Mouse (Mus musculus): ENCODE data around the gene 9130023H24Rik. TPM values are rescaled to one million over a fixed set of nuclear protein-coding genes. Genes with fewer than 3 reads are reported as not detected.
A peak's percentile ranks its signal among the peaks of the same experiment; 100 is the strongest.

Gene 9130023H24Rik
- total RNA-seq, 2 experiments from 2014 or later: 1.6 to 1.7 TPM

DNA sequence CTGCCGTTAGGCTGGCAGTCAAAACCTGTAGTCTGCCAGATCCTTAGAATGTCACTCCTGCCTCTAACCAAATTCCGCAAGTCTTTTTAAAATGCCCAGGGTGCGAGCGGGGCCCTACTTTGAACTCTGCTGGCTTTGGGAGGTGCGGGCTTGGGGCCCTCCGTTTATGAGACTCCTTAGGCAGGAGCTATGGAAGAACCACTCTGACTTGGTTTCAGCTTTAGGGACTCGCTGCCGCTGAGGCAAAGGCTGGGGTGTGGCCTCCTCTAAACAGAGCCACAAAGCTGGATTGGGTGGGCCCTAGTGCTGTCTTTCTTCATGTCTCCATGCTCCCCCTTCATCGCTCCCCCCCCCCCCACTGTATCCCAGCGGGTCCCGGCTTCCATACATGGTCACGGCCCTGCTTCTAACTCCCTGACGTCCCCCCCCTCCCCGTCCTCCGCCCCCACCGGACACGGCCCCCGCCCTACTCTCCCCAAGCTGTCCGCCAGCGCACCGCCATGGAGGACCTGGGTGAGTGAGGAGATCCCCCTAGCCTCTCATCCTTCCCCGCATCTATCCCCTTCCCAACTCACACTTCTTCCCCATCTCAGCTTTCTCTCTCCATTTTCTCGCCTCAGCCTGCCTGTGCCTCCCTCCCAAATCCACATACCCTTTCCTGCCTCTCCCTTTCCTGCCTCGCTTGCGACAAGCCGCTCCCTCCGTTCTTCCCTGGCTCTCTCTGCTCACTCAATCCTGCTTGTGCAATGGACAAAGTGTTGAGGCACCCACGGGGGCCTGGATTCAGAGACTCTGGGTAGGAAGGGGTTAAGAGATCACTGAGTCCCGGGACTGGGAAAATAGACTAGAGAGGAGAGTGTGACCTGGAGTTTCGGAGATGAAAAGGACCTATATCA lies 8.9 kb upstream of the 9130023H24Rik start, which contains the start of gene Tgfb1i1:
TSS of gene Tgfb1i1 (plus strand) at position 317 of the 896 bp plus-strand sequence.
- peak; percentile 56 for DNase-seq (ENCODE audit: low spot score)

DNA sequence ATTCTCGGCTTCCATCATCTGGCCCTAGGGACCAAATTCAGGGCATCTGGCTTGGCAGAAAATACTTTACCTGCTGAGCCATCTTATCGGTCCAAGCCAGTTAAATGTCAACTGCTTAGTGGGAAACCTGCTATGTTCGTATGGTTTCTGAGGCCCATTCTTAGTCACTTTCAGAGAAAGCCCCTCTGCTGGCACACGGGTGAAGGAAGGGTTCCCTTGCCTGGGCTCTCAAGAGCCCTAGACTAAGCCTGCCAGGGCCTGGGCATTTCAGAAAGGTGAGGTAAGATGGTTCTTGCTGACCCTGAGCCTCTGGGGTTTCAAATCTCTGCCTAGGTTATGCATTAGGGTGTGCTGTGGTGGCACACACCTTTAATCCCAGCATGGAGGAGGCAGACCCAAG lies 7.7 kb upstream of the 9130023H24Rik start:
- DNase-seq (ENCODE audit: low spot score): no peak

DNA sequence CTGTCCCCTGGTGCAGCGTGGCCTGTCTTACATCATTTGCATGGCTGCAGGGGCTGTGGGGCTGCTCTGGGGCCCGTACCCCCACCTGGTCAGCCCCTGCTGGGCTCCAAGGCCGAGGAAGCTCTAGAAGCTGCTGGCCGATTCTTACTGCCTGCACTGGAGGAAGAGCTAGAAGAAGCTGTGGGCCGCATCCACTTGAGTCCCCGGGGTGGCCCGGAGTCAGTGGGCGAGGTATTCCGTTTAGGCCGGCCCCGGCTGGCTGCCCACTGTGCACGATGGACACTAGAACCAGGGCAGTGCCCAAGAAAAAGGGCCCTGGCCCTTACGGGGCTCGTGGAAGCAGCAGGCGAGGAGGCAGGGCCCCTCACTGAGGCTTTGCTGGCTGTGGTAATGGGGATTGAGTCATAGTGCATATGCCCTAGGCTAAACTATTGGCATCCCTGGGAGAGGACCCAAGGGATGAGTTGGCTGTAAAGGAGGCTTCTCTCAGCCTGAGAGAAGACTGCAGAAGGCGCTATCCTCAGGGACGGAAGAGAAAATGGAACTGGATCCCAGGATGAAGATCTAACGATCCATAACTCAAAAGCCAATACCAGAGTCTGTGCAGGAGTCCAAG lies 6.7 kb upstream of the 9130023H24Rik start:
- DNase-seq (ENCODE audit: low spot score): no peak

DNA sequence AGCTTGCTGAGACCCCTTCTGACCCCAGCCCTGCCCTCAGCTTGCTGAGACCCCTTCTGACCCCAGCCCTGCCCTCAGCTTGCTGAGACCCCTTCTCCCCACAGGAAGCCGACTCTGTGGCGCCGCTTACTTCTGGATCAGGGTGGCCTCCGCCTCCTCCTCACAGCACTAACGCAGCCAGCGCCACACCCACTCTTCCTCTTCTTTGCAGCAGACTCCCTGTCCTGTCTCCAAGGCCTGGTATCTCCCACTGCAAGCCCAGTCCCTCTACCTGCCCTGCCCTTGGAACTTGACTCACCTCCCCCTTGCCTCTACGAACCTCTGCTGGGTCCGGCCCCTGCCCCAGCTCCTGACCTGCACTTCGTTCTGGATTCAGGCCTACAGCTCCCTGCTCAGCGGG lies 6.1 kb upstream of the 9130023H24Rik start:
- no peak for DNase-seq (ENCODE audit: low spot score)

DNA sequence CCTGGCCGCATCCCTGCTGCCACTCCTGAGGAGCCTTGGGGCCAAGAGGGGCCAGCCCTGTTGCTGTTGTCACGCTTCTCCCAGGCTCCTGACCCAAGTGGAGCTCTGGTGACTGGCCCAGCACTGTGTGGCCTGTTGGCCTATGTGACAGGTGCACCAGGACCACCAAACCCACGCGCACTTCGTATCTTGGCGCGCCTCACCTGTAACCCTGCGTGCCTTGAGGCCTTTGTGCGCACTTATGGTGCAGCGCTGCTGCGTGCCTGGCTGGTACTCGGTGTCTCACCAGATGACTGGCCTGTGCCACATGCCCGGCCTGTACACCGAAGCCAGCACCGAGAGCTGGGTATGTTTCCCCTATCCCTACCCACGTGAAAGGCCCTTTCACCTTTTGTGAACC lies 4.5 kb upstream of the 9130023H24Rik start:
- DNase-seq (ENCODE audit: low spot score): no peak

DNA sequence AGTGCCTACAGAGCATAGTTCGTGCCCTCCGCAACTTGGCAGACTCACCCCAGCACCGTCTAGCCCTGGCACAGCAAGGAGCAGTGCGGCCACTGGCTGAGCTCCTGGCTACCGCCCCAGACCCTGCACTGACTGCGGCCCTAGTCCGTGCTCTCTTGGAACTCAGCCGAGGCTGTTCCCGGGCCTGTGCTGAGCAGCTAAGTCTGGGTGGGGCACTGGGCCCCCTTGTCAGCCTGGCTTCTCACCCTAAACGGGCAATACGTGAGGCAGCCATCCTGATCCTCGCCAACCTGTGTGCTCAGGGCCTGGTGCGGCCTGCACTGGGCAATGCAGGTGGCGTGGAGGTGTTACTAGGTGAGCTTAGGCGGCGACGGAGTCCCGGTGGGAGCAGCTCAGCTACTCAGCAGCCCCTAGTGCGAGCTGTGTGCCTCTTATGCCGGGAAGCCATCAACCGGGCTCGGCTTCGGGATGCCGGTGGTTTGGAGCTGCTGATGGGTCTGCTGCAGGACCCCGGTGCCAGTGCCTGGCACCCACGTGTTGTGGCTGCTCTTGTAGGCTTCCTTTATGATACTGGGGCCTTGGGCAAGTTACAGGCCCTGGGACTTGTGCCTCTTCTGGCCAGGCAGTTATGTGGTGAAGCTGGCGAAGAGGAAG lies 2.4 kb upstream of the 9130023H24Rik start:
- no peak for DNase-seq (ENCODE audit: low spot score)

DNA sequence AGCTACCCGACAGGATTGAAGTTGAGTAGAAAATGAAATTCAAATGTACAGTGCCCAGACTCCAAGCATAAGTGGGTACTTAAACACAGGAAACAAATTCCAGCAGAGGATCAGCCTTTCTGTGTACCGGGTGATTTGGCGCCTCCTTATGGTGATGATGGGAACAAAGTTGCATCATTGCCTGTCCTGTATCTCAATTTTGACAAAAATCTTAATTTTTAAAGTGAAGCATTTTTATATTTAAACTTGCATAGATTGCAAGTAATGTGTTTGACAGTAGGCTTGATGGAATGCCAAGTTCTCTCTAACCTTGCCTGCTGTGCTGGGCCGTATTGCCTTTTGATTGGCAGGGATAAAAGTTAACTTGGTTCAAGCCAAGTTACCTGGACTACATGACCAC lies 1.2 kb upstream of the 9130023H24Rik start:
- DNase-seq (ENCODE audit: low spot score): no peak

DNA sequence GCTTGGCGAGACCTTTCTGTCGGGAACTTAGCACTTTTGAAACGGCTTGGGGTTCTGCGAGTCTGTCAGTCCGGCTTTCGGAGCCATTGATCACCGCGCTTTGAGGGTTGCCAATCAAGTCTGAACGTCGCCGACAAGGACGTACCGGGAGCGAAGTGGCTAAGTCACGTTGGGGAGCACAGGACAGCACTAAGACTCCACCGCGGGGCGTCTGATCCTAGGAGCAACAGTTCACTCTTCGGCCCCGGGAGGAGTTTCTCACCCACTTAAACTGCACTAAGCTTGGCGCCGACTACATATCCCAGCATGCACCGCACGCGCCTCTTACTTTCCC lies 271 bp downstream of the 9130023H24Rik start:
- no peak for DNase-seq (ENCODE audit: low spot score)

DNA sequence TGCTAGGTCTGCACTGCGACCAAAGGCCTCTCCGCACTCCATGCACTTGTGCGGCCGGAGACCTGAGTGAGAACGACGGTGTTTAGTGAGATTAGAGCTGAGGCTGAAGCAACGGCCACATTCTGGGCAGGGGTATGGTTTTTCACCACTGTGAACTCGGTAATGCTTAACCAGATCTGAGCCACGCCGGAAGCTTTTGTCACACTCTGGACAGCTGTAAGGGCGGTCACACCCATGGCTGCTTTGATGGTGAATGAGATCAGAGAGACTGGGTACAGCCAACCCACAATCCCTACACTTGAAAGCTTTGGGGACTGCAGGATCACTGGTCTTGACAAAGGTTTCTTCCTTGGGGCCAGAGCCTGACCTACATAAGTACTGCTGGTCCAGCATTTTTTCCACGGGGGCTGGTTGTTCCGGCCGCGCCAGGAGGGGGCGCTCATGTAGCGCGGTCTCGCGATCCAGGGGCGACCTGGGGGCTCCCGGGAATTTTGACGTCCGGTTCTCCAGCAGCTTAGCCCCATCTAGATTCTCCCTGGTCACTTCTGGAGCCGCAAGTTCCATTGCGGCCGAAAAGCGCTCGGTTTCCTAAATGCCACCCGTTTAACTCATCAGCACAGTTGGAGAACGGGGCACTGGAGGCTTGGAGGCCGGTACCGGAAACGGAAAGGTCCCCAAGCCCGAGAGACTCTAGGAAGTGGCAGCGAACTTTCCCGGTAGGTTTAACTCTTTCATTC lies 807 bp downstream of the 9130023H24Rik start, which contains the start of gene Armc5:
TSS of gene Armc5 (plus strand) at position 487 of the 737 bp plus-strand sequence.
- peak; percentile 86 for DNase-seq (ENCODE audit: low spot score)

DNA sequence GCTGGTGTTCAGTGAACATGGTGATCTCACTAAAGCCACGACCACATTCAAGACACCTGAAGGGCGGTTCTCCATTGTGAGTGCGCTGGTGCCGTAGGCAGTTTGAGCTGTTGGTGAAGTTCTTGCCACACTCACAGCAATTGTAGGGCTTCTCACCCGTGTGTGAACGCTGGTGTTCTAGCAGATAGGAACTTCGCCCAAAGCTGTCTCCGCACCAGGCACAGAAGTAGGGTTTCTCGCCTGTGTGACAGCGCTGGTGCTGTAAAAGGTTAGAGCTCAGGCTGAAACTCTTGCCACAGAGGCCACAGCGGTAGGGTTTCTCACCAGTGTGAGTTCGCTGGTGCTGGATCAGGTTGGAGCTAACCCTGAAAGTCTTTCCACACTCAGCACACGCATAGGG lies 1.4 kb downstream of the 9130023H24Rik start:
- no peak for DNase-seq (ENCODE audit: low spot score)

DNA sequence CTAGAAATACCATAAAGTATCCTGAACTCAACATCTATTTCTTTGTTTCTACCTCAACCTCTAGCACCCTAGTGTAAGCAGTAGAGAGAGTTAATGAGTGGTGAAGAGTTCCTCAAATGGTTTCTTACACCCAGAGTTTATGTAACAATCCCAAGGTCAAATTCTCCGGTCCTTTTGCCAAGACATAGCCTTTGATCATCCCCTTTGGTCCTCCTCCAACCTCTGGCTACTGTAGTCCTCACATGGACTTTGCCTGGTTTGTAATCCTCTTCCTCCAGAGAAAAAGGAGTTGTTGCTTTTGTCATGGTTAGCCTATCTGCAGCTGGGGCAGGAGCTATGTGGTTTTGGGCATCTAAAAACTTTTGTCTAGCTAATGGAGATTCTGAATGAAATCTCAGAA lies 2.4 kb downstream of the 9130023H24Rik start:
- DNase-seq (ENCODE audit: low spot score): no peak

DNA sequence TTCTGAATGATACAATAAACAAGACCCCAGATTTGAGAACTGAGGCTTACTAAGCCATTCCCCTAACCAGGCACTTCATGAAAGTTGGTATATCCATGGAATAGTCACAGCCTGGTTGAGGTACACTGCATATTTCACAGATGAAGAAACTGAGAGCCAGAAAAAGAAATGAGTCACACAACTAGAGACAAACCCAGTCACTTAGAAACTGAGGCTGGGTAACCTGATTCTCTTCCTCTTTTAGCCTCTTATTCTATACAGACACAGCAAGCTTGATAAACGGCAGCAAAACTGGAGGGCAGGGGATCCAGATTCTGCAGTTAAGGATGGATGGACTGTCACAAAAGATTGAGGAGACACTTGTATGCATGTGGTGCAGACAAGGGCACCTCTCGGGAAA lies 3.0 kb downstream of the 9130023H24Rik start:
- DNase-seq (ENCODE audit: low spot score): no peak

DNA sequence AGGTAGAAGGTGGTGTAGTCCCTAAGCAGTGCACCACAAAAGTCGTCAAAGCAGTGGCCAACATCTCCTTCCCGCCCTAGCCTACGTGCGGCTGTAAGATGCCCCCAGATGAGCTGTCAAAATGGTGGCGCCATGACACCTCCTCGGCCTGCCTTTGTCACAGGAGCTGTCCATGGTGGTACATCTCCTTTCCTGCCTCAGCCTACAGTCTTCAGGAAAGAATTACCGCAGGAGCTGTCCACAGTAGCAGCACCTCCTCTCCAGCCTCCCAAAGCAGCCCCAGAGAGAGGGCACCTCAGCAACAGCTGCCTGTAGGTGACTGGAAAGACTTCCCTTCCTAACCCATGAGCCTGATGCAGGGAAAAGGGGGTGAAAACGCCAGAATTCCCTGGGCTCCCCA lies 6.1 kb downstream of the 9130023H24Rik start:
- no peak for DNase-seq (ENCODE audit: low spot score)

DNA sequence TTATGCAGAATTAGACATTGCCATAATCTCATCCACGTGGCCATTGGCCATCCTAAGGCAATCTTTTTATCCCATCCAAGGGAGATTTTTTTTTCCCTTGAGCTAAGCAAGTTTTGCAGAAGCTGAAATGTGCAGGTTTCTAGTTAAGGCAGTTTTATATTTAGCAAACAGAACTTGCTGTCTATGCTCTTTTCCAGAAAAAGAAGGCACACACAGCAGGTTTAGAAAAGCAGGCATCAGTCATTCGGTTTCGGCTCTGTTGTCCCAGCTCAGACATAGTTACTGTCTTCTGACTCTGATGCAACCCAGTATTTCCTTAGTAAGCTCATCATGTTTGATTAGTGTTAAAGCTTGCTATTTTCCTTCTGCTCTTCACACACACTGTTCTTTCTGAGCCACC lies 16.9 kb downstream of the 9130023H24Rik start:
- no peak for DNase-seq (ENCODE audit: low spot score)

DNA sequence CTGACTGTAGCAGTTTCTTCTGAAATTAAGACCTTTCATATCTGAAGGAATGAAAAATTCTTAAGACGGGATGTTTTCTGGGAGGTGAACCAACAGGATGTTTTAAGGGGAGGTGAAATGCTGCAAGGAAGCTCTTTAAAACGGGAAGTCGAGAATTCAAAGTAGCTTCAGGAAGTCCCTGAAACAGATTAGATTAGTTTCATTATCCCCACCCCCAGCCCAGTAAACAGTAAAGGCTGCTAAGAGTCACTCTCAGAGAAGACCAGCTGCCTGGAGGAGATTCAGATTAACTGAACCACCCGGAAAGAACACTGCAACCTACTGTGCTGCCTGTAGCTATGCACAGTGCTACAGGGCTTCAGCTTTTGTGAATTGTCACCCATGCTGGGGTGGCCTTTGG lies 17.9 kb downstream of the 9130023H24Rik start:
- DNase-seq (ENCODE audit: low spot score): no peak

DNA sequence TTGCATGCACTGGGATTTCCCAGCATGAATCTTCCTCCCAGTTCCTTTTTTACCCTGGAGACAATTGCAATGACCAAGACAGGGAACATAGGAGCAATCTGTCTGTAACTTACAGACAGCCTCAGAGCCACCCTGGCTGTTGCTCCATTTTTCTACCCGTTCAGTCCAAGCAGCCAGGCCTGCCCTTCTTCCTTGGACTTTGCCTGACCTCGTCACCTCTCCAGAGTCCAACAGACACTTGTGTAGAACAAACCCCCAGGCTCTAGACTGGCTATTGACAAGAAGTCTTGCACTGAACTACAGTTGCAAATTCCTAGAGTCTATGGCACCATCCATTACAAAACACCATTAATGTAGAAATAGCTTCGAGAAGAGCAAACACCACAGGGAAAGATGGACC lies 28.0 kb downstream of the 9130023H24Rik start:
- DNase-seq (ENCODE audit: low spot score): no peak

DNA sequence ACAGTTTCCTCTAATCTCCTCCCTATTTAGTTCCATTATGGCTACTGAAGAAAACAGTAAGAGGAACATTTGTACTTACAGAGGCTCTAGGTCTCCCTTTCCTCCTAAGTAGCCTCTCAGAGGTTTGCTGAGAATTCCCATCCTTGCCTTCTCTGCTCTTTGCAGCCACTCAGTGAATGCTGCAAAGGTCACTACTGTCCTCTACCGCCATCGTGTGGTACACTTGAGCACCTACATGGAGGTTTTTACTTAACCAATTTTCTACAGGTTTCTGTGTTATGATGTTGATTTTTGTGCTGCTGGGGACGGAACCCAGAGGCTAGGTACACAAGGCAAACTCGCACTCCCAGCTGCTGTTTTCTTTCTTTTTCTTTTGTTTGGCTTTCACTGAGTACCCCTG lies 29.6 kb downstream of the 9130023H24Rik start:
- DNase-seq (ENCODE audit: low spot score): peak; percentile 66

DNA sequence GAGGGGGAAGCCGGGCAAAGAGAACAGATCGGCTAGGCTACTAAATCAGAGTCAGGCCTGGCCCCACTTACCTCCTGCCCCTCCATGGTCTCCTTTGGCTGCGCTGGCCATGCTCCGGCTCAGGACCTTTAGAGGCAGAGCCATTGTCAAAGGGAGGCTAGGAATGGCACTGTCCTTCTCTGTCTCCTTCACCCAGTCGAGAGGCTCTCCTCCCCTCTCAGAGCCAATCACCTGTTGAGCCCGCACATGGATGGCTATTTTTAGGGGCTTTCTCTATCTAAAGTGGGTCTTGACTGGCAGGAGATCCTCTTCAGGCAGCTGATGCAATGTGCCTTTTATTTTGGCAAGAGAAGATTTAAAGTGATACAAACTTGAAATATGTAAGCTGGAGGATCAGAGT lies 31.7 kb downstream of the 9130023H24Rik start, which contains the start of gene Cox6a2:
TSS of gene Cox6a2 (minus strand) at position 236 of the 400 bp plus-strand sequence.
- peak; percentile 80 for DNase-seq (ENCODE audit: low spot score)

DNA sequence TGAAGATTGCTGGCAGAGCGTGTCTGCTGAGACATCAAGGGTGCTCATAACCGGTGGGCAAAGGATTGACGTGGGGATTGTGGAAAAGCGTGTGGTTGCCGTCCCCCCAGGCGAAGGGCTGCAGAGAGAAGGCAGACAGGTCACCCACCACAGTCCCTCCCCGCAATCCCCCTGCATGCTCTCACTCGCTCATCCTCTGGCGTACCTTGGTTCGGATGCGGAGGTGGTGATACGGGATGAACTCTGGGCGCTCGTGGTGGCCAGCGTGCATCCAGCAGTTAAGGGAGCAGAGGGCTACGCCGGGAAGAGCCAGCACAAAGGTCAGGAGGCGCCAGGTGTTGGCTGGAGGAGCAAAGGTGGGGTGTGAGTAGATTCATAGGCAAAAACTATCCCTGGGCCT lies 32.1 kb downstream of the 9130023H24Rik start:
- DNase-seq (ENCODE audit: low spot score): no peak

DNA sequence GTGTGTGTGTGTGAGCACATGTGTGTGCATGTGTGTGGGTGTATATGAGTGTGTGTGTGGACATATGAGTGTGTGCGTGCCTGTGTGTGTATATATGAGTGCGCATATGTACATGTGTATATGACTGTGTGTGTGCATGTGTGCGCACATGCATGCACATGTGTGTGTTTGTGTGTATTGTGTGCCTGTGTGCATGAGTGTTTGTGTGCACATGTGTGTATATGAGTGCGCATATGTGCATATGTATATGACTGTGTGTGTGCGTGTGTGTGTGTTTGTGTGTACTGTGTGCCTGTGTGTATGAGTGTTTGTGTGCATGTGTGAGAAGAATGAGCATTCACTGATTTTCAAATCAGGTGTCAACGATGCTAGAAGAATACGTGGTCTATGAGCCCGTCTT lies 33.7 kb downstream of the 9130023H24Rik start:
- no peak for DNase-seq (ENCODE audit: low spot score)

DNA sequence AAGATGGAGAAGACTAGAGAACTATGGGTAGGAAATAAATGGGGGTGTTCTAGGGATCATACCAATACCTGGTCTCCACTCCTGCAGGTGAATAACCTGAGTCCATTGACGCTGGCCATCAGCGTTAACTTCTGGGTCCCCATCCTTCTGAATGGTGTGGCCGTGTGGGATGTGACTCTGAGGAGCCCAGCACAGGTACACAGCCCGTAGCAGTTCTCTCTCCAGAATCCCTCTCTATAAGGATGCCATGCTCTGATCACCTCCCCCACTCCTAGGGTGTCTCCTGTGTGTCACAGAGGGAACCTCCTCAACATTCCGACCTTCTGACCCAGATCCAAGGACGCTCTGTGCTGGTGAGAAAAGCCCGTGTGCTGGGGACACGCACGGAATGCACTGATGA lies 34.8 kb downstream of the 9130023H24Rik start:
- no peak for DNase-seq (ENCODE audit: low spot score)

DNA sequence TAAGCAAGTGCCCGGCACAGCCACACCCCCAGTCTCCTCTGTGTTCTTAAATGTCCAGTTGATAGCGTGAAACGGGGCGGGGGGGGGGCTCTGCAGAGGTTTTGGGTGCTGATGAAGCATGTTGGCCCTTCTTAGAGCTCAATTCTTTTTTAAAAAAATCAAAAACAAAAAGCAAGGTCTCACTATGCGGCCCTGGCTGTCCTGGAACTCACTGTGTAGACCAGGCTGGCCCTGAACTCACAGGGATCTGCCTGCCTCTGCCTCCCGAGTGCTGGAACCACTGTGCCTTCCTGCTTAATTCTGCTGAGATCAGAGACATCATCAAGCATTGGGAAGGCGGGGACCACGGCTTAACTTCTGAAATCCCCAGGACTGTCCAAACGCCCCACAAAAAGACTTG lies 36.2 kb downstream of the 9130023H24Rik start:
- DNase-seq (ENCODE audit: low spot score): no peak

All from gastrocnemius, adult 18-20 months (tissue).